Mouse (Mus musculus): ENCODE data around the gene Primpol.
A peak's percentile ranks its signal among the peaks of the same experiment; 100 is the strongest.
"Not testable (repeated sequence)": the region's sequence is repeated elsewhere in the genome, so short reads cannot be mapped to it uniquely, and the experiment has no call there.

Primpol gene

DNA sequence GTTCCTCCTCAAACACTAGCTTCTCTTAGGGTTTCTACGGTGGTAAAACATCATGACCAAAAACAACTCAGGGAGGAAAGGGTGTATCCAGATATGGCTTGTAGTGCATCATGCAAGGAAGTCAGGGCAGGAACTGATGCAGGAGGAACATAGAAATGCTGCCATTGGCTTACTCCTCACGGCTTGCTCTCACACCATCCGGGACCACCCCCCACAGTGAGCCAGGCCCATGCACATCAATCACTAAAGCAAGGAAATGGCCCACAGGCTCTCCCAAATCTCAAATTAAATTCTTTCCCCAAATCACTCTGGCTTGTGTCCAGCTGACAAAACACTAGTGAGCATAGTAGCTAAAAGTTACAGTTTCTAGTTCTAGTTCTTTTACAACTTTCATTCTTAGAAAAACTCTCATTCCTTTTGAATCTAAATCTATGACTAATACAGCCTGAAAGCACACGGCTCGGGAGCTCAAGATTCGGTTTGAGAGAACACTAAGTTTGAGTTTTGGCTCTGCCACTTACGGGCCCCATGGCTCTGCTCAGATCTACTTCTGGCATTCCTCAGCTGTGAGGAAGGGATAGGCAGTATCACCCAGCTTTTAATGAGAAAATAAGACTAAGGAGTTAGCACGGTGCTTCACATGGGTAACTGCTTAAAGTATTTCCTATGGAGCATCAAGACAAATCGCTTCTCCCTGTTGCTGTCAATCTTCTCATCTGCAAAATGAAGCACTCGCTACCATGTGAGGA, 15.9 kb downstream of the Primpol start:
- DNase-seq = no peak

DNA sequence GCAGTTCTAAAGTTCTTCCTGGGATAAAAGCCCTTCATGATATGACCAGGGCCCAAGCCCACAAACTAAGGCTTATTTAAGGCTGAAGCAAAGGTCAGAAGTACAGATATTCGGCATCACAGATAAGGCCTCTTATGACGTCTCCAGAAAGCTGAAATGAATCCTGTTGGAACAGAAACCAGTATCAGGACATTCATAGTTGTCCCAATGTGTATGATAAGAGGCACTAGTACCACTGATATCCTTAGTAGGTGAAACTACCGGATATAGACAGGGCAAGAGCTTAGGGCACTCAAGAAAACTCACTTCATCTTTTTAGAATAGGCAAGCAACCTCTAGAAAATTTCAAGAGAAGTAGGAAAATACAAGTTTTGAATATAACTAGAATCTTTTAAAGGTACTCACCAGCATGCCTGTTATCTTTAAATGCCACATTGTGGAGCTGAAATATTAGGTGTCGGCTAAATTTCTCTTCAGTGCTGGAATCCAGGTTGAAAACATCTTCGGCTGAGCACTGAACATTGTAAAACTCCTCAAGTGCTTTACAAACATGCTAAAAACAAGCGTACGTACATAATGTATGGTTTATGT, 17.6 kb downstream of the Primpol start:
- no peak for DNase-seq

DNA sequence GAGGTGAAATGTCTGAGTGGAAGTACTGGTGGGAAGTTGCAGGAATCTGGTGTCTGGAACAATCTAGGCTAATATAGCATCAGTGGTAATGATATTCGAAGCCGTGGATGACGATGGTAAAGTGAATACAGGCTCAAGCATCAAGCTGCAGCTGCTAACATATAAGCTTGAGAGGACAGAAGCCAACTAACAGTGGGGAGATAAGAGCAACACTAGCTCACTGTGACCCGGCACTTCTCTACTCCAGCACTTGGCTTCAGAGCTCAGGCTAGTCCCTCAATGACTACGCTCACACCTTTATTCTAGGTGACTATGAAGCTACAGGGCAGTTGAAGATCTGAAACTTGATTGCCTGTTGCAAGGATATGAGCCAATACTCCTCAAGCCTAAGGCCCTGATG, 18.3 kb downstream of the Primpol start:
- no peak for DNase-seq

DNA sequence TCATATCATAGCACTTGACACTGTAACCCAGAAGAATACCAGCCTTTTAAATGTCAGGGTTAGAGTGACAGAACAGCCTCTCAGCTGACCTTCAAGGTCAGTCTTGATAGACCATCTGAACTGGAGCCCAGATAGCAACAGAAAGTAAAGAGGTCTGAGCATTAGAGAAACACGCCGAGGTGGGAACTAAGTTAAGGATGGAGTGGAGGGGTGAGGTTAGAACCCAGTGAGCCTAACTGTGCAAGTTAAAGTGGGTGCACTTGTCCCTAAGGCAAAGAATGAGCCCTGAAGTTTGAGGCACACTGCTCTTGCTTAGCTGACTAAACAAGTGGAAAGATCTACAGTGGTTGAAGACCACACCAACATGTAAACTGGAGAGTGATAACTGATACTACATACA, 18.9 kb downstream of the Primpol start:
- DNase-seq = no peak

DNA sequence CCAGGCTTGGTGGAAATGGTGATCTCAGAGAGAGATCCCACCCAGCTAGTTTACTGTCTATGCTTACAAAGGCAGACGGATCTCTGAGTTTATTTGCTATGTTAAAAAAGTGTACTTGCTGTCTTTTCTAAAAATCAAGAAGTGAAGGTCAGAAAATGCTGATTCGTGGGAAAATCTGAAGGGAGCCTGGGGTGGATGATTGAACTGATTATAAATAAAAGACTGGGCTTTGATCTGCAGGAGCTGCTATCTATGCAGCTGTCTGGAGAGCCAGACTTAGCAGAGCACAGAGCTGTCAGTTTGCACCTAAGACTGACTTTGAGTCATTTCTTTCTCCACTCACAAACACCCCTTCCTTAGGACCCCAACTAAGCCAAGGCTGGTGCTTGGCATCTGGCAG, 19.6 kb downstream of the Primpol start:
- DNase-seq = no peak

DNA sequence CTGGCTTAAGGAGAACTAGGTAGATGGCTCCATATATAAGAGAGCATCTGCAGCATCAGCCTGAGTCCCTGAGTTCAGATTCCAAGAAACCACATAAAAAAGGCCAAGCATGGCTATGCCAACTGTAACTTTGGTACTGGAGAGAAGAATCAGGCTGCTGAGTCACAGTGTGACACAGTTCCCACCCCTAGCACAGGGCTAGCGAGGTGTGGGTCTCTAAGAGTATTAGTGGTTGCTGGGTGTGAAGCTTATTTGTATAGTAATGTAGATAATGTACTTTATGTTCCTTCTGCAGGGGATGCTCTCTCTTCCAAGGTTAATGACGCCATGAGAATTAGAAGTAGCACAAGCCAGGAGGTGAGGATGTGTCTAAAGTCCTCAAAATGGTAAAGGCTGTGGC, 20.5 kb downstream of the Primpol start:
- no peak for DNase-seq

DNA sequence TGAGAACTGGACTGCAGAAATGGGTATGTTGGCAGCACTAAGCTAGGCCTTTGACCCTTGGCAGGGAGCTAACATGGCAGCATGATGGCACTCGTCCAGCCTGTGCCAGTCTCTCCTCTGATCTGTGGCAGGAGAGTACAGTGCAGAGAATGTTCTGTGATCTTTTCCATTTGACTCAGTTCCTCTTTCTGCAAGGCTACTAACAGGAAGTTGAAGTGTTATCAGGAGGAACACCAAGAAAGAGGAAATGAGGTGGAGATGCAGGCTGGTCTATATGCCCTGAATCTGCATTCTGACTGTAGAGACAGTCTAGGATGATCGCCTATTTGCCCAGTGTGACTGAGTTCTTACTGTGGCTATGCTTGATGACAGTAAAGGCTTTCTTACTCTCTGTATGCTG, 21.4 kb downstream of the Primpol start:
- peak; percentile 78 to 80 for DNase-seq

DNA sequence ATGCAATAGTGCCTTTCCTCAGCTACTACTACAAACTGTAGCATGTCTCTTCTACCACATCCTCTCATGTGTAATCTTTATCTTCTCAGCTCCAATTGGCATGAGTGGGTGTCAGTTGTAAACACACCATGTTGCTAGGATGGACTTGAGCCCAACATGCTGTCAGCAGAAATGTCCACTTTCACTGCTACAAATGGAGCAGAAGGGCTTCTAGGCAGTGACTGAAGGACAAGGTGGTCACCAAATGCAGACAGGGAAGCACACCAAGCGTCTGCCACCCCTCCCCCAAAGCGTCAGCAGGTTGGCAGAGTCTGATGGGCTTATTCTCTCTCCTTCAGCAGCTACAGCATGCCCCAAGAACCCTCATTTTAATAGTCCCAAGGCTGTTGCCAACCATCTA, 23.2 kb downstream of the Primpol start:
- no peak for DNase-seq

DNA sequence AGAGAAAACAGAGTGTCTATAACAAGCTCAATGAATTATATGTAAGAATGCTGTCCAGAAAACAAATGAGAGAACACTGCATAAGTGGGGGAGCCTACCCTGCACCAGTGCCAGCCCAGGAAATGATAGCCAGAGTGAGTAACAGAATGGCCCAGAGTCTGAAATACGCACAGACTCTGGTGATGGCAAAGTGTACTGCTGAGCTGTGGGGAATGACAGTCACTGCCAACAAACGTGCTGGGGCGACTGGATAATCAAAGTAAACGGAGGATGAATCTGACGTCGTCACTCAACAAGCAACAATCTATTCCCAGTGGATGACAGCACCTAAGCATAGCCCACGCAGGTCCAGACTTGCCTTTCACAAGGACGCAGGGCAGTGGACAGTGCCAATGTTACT, 23.9 kb downstream of the Primpol start:
- no peak for DNase-seq

DNA sequence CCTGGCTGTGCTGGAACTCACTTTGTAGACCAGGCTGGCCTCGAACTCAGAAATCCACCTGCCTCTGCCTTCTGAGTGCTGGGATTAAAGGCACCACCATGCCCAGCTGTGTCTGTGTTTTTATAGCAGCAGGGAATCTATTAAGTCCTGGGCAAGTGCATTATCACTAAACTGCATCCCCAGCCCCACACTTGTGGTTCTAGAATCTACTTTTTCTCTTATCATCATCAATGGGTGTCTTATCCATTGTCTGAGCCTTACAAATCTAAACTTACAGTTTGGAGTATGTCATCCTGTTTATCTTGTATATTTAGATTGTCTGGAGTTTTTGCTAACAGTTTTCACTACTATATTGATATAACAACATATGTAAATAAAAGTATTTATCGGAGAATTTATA, 28.3 kb downstream of the Primpol start:
- no peak for DNase-seq

DNA sequence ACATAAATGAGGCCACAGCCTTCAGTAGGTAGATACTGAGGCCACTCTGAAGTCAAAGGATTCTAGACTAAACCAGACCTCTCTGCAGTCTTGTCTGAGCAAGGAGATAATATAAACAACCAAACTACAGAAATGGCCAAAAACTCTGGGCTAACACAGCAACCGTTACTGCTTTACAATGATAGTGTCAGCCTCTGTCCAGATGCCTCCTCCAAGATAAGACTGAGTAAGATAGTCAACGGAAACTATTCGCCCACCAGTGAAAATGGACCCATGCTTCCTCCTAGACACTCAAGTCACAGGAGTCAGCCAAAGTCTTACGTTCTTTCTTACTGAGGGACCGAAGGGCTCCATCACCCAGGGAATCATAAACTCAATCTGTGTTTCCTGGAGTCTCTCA, 29.1 kb downstream of the Primpol start:
- no peak for DNase-seq

DNA sequence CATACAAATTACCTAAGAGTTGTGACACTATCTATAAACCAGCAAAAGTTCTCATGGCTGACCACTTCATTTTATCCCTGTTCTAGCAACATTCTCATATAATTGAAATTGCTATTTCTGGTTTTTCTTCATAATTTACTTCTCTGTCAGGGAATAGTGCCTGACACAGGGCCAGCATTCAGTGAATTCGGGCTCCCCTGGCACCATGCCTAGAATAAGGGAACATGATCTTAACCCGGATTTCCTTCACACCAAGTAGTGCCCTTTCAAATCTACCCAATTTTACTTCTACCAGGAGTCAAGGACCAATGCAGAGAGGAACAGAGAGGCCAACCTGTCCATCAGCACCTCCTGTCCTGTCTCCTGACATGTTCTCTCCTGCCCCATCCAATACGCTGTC, 31.4 kb downstream of the Primpol start:
- DNase-seq = no peak

DNA sequence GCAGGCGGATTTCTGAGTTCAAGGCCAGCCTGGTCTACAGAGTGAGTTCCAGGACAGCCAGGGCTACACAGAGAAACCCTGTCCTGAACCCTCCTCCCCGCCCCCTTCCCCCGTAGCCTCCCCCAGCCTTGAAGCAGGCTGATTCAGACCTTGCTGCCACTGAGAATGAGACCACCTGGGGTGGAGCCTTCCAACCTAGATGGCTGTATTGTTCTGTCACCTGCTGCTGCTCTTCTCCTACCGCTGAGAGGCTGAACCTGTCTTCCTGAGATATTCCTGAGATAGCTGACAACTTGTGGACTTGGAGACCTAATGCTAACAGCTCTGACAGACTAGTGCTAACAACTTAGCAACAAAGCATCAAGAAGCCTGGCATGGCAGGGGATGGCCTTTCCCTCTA, 32.7 kb downstream of the Primpol start:
- not testable (repeated sequence) for DNase-seq

DNA sequence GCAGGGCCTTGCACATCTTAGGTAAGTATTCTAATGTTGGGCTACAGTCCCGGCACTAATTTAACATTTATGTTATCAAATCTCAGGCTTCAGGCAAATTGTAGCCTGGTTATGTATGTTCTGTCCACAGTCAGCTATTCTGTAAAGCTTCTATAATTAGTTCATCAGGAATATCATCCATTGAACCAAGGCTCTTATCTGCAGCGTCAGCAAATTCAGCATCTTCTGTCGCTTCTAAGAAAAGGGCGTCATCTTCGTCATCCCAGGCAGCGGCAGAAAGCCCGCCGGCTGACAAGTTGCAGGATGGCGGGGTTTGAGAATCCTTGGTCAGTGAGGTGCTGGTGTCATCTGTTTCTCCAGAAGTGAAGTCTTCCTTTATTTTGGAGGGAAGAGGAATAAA, 38.2 kb downstream of the Primpol start:
- no peak for DNase-seq

DNA sequence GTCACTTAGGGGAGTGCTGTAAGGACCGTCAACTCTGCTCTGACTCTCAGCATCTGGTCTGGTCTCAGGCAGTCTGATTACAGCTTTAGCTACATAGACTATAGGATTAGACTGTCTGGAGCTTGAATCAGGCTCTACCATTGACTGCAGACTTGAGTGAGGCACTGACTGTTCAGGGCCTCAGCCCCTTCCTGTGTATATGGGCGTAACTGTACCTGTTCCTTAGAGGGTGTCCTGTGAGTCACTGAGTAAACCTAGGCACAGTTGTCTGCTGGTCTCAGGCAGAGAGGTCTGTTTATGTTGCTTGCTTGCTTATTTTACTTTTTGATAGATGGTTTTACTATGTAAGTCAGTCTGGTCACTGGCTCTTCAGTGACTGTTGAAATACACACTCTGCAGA, 43.0 kb downstream of the Primpol start:
- DNase-seq = no peak

DNA sequence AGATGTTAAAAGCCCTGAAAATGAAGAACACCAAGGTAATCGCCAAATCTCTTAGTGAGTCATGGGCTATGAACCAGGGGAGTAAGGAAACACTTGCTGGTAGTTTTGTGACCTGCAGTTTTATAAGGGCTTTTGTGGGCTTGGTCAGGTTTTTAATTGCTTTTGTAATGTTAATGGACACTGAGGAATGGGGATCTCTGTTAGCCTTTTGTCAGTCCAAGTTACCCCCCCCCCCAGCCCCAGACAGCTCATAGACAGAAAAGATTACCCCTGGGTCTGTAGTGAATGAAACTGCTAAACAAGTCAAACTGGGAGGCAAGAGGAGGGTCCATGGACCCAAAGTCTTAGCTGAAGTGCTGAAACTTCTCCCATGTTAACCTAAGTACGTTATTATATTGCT, 43.6 kb downstream of the Primpol start:
- no peak for DNase-seq

DNA sequence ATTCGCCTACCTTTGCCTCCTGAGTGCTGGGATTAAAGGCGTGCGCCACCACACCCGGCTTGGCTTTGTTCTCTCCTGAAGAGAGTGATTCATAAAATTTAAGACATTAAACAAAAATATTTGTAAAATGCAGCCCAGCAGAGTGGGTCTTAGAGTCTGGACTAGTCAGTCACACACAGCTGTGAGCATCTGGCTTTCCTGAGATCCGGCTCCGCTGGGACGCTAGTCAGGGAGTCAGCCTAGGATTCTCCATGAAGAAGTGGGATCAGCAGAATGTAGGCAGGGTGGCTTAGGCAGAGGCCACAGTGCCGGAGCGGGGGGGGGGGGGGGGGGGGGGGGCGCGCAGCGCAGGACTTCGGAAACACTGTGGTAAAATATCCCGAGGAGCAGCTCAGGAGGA, 46.3 kb downstream of the Primpol start:
- no peak for DNase-seq

DNA sequence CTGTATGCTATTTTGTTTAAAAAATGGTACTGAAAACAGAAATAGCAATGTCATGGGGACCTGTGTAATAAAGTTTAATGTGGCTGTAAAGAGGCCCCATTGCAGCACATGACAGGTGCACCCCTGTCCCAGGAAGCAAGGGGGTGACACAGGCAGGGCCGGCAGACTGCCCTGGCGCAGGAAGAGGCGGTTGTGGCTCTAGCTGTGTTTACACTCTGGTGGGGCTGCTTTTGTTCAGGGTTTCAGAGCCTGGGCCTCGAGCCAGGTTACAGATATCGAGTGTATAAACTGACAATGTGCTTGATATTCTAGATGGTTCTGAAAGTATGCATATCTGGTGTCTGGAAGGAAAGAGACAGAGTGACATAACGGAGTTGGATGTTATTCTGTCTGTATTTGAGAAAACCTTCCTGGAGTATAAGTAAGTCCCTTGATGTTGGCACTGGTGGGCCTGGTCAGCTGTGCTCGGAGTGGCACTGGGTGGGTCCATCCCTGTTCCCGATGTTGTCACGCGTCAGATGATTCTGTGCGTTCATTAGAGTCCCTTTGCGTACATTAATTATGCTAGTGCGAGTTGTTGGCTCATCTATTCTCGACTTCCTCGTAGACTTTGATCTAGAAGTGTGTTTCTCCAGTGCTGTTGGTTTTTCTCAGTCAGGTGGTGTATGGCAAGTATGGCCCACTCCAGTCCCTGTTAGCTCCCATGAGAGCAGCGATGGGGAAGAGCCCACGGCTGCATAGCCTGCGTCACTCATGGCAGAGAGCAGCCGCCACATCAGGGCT, 47.2 kb downstream of the Primpol start:
- DNase-seq = no peak

DNA sequence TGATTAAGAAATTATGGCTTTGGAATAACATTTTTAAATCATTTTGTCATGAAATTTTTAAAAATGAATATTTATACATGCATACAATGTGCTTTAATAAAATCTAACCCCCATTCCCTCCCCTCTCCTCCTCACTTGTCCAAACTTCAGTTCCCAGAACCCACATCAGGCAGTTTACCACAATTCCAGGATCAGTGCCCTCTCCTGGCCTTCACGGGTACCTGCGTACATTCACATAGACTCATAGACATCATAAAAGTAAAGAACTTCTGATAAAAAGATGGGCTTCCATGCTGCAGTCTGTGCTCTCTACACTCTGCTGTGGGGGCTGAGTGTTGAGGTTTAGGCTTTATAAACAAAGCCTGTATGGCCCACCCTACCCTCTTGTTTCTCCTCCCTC, 48.1 kb downstream of the Primpol start:
- no peak for DNase-seq

DNA sequence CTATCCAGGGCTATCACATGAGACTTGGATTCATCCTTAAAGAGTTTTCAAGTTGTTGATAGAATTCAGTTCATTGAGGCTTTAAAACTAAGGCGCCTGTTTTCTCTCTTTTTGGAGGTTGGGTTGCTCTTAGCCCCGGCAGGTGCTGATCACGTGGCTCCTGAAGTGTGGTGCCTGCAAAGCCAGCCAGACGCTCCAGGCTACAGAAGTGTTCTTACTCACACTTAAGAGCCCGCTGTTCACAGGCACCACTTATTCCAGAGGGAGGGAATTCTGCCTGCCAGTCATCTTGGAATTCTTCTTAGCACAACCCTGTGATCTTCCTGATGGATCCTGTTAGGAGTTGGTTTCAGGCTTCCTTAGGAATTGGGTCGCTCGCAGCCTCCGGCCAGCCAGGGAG, 49.1 kb downstream of the Primpol start:
- DNase-seq = no peak

DNA sequence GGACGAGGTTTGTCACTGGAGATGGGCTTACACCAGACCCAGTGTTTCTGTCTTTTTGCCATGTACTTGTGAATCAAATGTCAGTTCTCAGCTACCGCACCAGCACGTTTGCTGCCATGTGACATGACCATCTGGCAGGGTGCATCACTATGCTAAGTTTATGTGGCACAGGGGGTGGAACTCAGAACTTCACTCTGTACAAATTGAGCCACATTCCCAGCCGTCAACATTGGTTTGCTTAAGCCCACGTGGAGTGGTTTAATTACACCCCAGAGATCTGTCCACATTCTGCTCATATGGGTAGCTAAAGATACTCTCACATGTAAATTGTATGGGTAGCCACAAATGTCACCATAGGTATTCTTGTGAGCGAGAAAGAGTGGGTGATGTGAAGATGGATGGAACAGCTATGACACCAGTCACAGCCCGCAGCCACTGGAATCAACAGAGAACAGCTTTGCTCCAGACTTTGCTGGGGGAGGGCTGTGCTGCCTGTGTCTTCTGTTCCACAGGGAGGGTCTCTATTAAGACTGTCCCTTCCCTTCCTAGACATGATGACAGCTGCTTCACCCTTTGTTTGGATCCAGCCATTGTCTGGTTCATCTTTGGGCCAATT, 50.0 kb downstream of the Primpol start:
- no peak for DNase-seq

DNA sequence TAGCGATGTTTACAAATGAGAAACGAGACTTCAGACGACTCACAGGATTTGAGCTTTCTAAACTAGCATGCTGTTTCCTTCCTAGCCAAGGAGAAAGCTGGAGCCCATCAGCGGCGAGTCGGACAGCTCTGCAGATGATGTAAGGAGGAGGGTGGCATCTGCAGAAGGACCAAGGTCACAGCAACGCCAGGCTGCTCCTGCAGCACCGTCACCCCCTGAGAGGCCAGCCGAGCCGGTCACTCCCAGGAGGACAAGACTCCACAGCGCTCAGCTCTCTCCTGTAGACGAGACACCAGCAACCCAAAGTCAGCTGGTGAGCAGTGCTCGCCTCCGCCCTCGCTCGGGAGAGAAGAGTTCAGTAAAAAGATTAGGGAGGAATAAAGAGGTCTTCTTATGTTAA, 54.7 kb downstream of the Primpol start:
- DNase-seq = no peak

DNA sequence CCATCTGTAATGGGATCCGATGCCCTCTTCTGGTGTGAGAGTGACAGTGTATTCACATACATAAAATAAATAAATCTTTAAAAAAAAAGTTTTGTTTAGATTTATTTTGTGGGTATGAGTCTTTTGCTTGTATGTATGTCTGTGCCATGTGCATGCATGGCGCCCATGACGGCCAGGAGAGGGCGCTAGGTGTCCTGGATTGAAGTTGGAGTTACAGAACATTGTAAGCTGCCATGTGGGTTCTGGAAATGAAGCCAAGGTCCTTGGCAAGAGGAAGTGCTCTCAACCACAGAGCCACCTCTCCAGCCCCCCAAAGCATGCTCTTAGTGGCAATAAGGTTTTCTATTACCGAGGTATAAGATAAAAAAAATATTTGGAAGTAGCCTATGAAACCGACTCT, 57.6 kb downstream of the Primpol start:
- DNase-seq = peak; percentile 35 to 39

DNA sequence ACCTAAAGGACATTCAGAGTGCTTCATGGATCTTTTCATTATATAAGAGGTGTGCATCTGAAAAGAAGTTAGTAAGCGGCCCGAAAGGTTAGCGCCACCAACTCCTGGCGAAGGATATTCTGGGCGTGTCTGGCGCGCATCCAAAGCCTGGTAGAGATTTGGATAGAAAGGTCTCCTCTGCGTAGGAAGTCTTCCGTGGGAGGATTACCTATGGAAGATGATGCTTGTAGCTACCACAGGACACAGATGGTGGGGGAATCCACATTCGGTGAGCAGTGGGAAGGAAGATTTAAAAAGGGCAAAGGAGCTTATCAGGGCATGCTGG, 64.6 kb downstream of the Primpol start:
- DNase-seq = peak in 1 of 2 experiments; percentile 35

Measured in kidney, postnatal 25 days (tissue).